Mouse (Mus musculus) T-helper 2 cell (primary cell): Measurements from ENCODE around the gene Pfn5.
"Not testable (repeated sequence)": the region's sequence is repeated elsewhere in the genome, so short reads cannot be mapped to it uniquely, and the experiment has no call there.

Experiments
- in situ Hi-C: fragments of 300-600 bp; cut with MboI, MseI; formaldehyde crosslinking; loops from one replicate; pipeline ENCODE4 v1.15.1; 2025; ENCODE audit warnings: high pct_unique_total_duplicates

Pfn5 gene

DNA sequence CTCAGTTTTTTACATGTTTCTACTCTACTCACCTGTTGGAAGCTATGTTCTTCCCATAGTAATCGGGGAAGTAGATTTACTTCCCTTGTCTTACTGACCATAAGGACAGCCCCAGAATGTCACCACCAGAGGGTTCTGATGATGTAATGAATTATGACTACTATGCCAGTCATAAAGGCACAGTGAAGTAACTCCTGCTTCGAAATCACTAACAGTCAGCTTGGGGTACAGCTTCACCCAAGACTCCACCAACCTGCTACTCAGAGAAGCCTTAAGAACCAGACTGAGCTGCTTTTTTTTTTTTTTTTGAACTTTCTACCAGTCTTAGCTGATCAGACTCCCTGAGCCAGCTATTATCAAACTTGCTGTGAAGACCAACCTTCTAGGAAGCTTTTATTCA lies at the start of gene Pfn5, which contains the start of gene Asb12:
Gene Pfn5, plus strand, starts transcription at position 218 of the 400 bp plus-strand sequence.
Gene Asb12, minus strand, starts transcription at position 101 of the 400 bp plus-strand sequence.
- in situ Hi-C loops, result no loop called here

GRCm38 (mm10) chrX:95523883-95524282 lies 34.0 kb upstream of the Pfn5 start:
- in situ Hi-C loops, result no loop called here

DNA sequence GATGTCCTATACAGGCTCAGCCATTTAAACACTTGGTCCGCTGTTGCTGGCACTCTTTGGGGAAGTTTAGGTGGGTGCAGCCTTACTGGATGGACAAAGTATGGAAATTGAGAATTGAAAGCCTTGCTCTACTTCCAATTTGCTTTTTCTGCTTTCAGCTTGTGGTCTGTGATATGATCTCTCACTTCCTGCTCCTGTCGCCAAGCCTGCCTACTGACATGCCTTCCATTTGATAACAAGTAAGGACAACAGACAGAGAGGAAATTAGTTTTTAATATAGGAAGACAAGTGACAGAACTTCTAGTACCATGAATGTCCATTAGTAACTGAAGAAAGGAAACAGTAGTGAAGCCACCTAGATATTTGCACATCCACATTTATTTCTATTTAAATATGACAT lies 32.7 kb upstream of the Pfn5 start:
- in situ Hi-C loops, result no loop called here

GRCm38 (mm10) chrX:95535493-95535892 lies 22.4 kb upstream of the Pfn5 start:
- in situ Hi-C loops, result not testable (repeated sequence)

- in situ Hi-C loops, result no loop called here
Observed at GRCm38 (mm10) chrX:95554321-95554720, 3.6 kb upstream of the Pfn5 start.

- in situ Hi-C loops, result no loop called here
Observed at GRCm38 (mm10) chrX:95600609-95601008, 42.7 kb downstream of the Pfn5 start.
